In the genomic region with DNA sequence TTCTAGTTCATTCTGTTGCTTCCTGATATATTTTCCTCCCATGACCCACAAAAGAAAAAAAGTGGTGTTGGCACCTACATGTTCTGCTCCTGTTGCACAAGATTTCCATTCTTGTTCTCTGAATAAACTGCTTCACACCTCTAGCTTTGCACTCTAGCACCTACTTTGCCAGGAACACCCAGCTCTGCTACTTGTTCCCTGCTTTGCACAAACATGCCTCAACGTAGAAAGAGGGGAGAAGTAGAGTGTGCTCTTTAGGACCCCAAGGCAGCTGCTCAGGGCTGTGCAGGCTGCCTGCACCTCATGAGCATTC, we compare ENCODE assay signal across 23 mouse cellular contexts. TPM values are rescaled to one million over a fixed set of nuclear protein-coding genes. Genes with fewer than 3 reads are reported as not detected.
DNase-seq lines count a peak whose midpoint lies in the region; ATAC-seq lines count a peak whose summit lies in the region.
"Had no signal": no experiment of that assay in that cellular context is flagged by ENCODE, and none has a peak within 500 bp of the region (broad histone marks: within the 10 kb centered on the region; RNA-seq: fewer than 3 reads in every experiment).

No protein-coding gene starts in this region.

- DNase-seq in frontal cortex, postnatal 36 days (ENCODE audit: low spot score in 2 of 2): peak; percentile 34 to 50
- no peak for DNase-seq in frontal cortex, postnatal 10 days (ENCODE audit: low spot score in 2 of 2)
- peak; percentile 8 for DNase-seq in midbrain, embryonic 11.5 days (ENCODE audit: low spot score, missing footprints)
- no peak for DNase-seq in midbrain, embryonic 14.5 days
- DNase-seq in liver, embryonic 13.5 days: no peak
- peak; percentile 65 for DNase-seq in telencephalon, adult 2 months (ENCODE audit: low read depth, low spot score)
- DNase-seq: adrenal gland, postnatal 25 days; cerebellum, adult 9-11 months; embryo, embryonic 11 days; heart, adult 2 months; kidney, adult 8-10 months; kidney, postnatal 25 days; thymus, postnatal 4 days had no signal

- H3K4me2 ChIP-seq in midbrain, embryonic 11.5 days: no peak overlapping the region
- no peak overlapping the region for H3K4me2 ChIP-seq in midbrain, embryonic 14.5 days (ENCODE audit: low read length)
- peak overlapping the region; percentile 34; the same call in 1 of the 2 replicates for H3K4me2 ChIP-seq in liver, embryonic 13.5 days
- no peak overlapping the region for H3K4me2 ChIP-seq in hindbrain, embryonic 13.5 days
- H3K4me2 ChIP-seq in forebrain, embryonic 15.5 days (replicated peaks): no peak overlapping the region
- H3K4me2 ChIP-seq: embryonic facial prominence, embryonic 15.5 days; heart, embryonic 15.5 days; limb, embryonic 15.5 days had no signal

- H3K4me3 ChIP-seq in midbrain, embryonic 11.5 days (ENCODE audit: low read depth, low read length): no peak overlapping the region
- no peak overlapping the region for H3K4me3 ChIP-seq in midbrain, embryonic 14.5 days (replicated peaks; ENCODE audit: low read depth, low read length)
- H3K4me3 ChIP-seq in liver, embryonic 13.5 days (replicated peaks): no peak overlapping the region
- no peak overlapping the region for H3K4me3 ChIP-seq in hindbrain, embryonic 13.5 days
- no peak overlapping the region for H3K4me3 ChIP-seq in forebrain, embryonic 15.5 days
- H3K4me3 ChIP-seq: embryonic facial prominence, embryonic 15.5 days; forebrain, embryonic 10.5 days; heart, adult 2 months; heart, embryonic 15.5 days; hindbrain, embryonic 10.5 days; limb, embryonic 15.5 days; megakaryocyte, embryonic 14.5 days had no signal

- H3K9me3 ChIP-seq in midbrain, embryonic 11.5 days (ENCODE audit: control insufficient read depth, low read length): no peaks in the 10 kb centered on the region
- no peaks in the 10 kb centered on the region for H3K9me3 ChIP-seq in midbrain, embryonic 14.5 days (ENCODE audit: control insufficient read depth, low read length)
- no peaks in the 10 kb centered on the region for H3K9me3 ChIP-seq in liver, embryonic 13.5 days (replicated peaks)
- no peaks in the 10 kb centered on the region for H3K9me3 ChIP-seq in hindbrain, embryonic 13.5 days
- H3K9me3 ChIP-seq in forebrain, embryonic 15.5 days: no peaks in the 10 kb centered on the region
- H3K9me3 ChIP-seq: embryonic facial prominence, embryonic 15.5 days; forebrain, embryonic 10.5 days; heart, embryonic 15.5 days; hindbrain, embryonic 10.5 days; limb, embryonic 15.5 days; megakaryocyte, embryonic 14.5 days had no signal

- H3K4me1 ChIP-seq in midbrain, embryonic 11.5 days (ENCODE audit: control insufficient read depth, insufficient read depth, low read length): no peaks in the 10 kb centered on the region; the same call in 1 of the 2 replicates
- peaks cover 3% of the 10 kb centered on the region; the same call in 1 of the 2 replicates for H3K4me1 ChIP-seq in midbrain, embryonic 14.5 days (ENCODE audit: control insufficient read depth, insufficient read depth, low read length)
- H3K4me1 ChIP-seq in liver, embryonic 13.5 days (replicated peaks): peaks cover 48% of the 10 kb centered on the region
- peaks cover 11% of the 10 kb centered on the region for H3K4me1 ChIP-seq in hindbrain, embryonic 13.5 days (replicated peaks)
- peaks cover 4% of the 10 kb centered on the region; the same call in 1 of the 2 replicates for H3K4me1 ChIP-seq in forebrain, embryonic 15.5 days
- H3K4me1 ChIP-seq: embryonic facial prominence, embryonic 15.5 days; heart, embryonic 15.5 days; limb, embryonic 15.5 days had no signal

- H3K9ac ChIP-seq in midbrain, embryonic 11.5 days (ENCODE audit: low read length): no peak overlapping the region
- no peak overlapping the region for H3K9ac ChIP-seq in midbrain, embryonic 14.5 days (replicated peaks; ENCODE audit: low read length)
- H3K9ac ChIP-seq in liver, embryonic 13.5 days: peak overlapping the region; percentile 33
- no peak overlapping the region for H3K9ac ChIP-seq in hindbrain, embryonic 13.5 days
- no peak overlapping the region for H3K9ac ChIP-seq in forebrain, embryonic 15.5 days (replicated peaks)
- H3K9ac ChIP-seq: embryonic facial prominence, embryonic 15.5 days; heart, embryonic 15.5 days; limb, embryonic 15.5 days had no signal

- no peak overlapping the region for H3K27ac ChIP-seq in midbrain, embryonic 11.5 days (ENCODE audit: low read depth, low read length)
- H3K27ac ChIP-seq in midbrain, embryonic 14.5 days (replicated peaks; ENCODE audit: low read depth, low read length): no peak overlapping the region
- H3K27ac ChIP-seq in liver, embryonic 13.5 days: peak overlapping the region; percentile 66
- H3K27ac ChIP-seq in hindbrain, embryonic 13.5 days: no peak overlapping the region
- H3K27ac ChIP-seq in forebrain, embryonic 15.5 days (replicated peaks): no peak overlapping the region
- H3K27ac ChIP-seq: embryonic facial prominence, embryonic 15.5 days; forebrain, embryonic 10.5 days; heart, adult 2 months; heart, embryonic 15.5 days; hindbrain, embryonic 10.5 days; limb, embryonic 15.5 days had no signal

- no peaks in the 10 kb centered on the region for H3K27me3 ChIP-seq in midbrain, embryonic 11.5 days (ENCODE audit: control insufficient read depth, insufficient read depth, low read length)
- no peaks in the 10 kb centered on the region for H3K27me3 ChIP-seq in midbrain, embryonic 14.5 days (ENCODE audit: control insufficient read depth, insufficient read depth, low read length)
- H3K27me3 ChIP-seq in liver, embryonic 13.5 days: no peaks in the 10 kb centered on the region
- H3K27me3 ChIP-seq in hindbrain, embryonic 13.5 days: 0 out of 2 replicates have a peak, but pooled peaks cover 2% of the 10 kb centered on the region
- H3K27me3 ChIP-seq in forebrain, embryonic 15.5 days: no peaks in the 10 kb centered on the region
- H3K27me3 ChIP-seq: embryonic facial prominence, embryonic 15.5 days; heart, embryonic 15.5 days; limb, embryonic 15.5 days; megakaryocyte, embryonic 14.5 days had no signal

- no peaks in the 10 kb centered on the region for H3K36me3 ChIP-seq in midbrain, embryonic 11.5 days (ENCODE audit: control insufficient read depth, insufficient read depth, low read length)
- H3K36me3 ChIP-seq in midbrain, embryonic 14.5 days (ENCODE audit: control insufficient read depth, insufficient read depth, low read length): no peaks in the 10 kb centered on the region
- H3K36me3 ChIP-seq in liver, embryonic 13.5 days: peaks cover 18% of the 10 kb centered on the region
- H3K36me3 ChIP-seq in hindbrain, embryonic 13.5 days: peaks cover 6% of the 10 kb centered on the region; the same call in 1 of the 2 replicates
- H3K36me3 ChIP-seq in forebrain, embryonic 15.5 days: no peaks in the 10 kb centered on the region
- H3K36me3 ChIP-seq: heart, embryonic 15.5 days; limb, embryonic 15.5 days had no signal

- ATAC-seq in midbrain, embryonic 11.5 days (ENCODE audit: low FRiP score): no peak
- ATAC-seq in midbrain, embryonic 14.5 days (ENCODE audit: low FRiP score, low TSS enrichment): no peak
- no peak for ATAC-seq in liver, embryonic 13.5 days (ENCODE audit: low read depth)
- no peak for ATAC-seq in hindbrain, embryonic 13.5 days (ENCODE audit: low FRiP score)
- no peak for ATAC-seq in forebrain, embryonic 15.5 days (replicated peaks)
- ATAC-seq: activated CD4-positive, CD25-positive, alpha-beta regulatory T cell, adult 4 months; inflammation-experienced regulatory T-cells, adult 6 months had no signal

- WGBS in midbrain, embryonic 11.5 days: 86% methylated on average over 1 of the region's 1 CpGs
- WGBS in midbrain, embryonic 14.5 days: 93% methylated on average over 1 of the region's 1 CpGs
- 73% methylated on average over 1 of the region's 1 CpGs for WGBS in liver, embryonic 13.5 days (ENCODE audit: insufficient replicate concordance)
- 79% methylated on average over 1 of the region's 1 CpGs for WGBS in hindbrain, embryonic 13.5 days
- 78% methylated on average over 1 of the region's 1 CpGs for WGBS in forebrain, embryonic 15.5 days

RNA-seq across cellular contexts. Expression of a gene that starts 32.9 kb away (rescaled TPM):
- 27.2 and 28.6 TPM in 2 replicates for polyA plus RNA-seq in midbrain, embryonic 11.5 days (2014; fragmentation: Nextera tagmentation; extraction: Ambion mirVana)
- polyA plus RNA-seq in midbrain, embryonic 14.5 days (2014; fragmentation: Nextera tagmentation; extraction: Ambion mirVana): 25.9 and 26.2 TPM in 2 replicates
- polyA plus RNA-seq in liver, embryonic 13.5 days (2015; fragmentation: Nextera tagmentation; extraction: Ambion mirVana): 82.4 and 84.9 TPM in 2 replicates
- 39.2 and 42.5 TPM in 2 replicates for polyA plus RNA-seq in hindbrain, embryonic 13.5 days (2015; fragmentation: Nextera tagmentation; extraction: Ambion mirVana)
- 39.6 and 41.6 TPM in 2 replicates for polyA plus RNA-seq in forebrain, embryonic 15.5 days (2015; fragmentation: Nextera tagmentation; extraction: Ambion mirVana)

Comparison
In these comparisons a context has a peak if more than half of its experiments do, and no peak if none do; other contexts are left out.
1. DNase-seq: peak in frontal cortex, postnatal 36 days (2 of 2), midbrain, embryonic 11.5 days (single experiment) and telencephalon, adult 2 months (single experiment); none in frontal cortex, postnatal 10 days (0 of 2), midbrain, embryonic 14.5 days (single experiment) and liver, embryonic 13.5 days (single experiment).